Mouse (Mus musculus) ovary, postnatal 14 days (tissue): Measurements from ENCODE around the gene Polr3h.

ENCODE experiments used
- DNase-seq: peaks from one replicate; pipeline ENCODE4 v3.0.0; 2022; ENCODE audit warnings: low spot score

Gene Polr3h

GRCm38 (mm10) chr15:81949076-81949475 lies 23.0 kb upstream of the Polr3h start:
- DNase-seq: no peak

- no peak for DNase-seq
Measured at GRCm38 (mm10) chr15:81943176-81943749, 17.2 kb upstream of the Polr3h start.

GRCm38 (mm10) chr15:81941010-81941409 lies 15.0 kb upstream of the Polr3h start:
- DNase-seq: no peak

GRCm38 (mm10) chr15:81940219-81940618 lies 14.2 kb upstream of the Polr3h start:
- DNase-seq: no peak

GRCm38 (mm10) chr15:81939774-81940173 lies 13.7 kb upstream of the Polr3h start:
- no peak for DNase-seq

GRCm38 (mm10) chr15:81939157-81939715 lies 13.2 kb upstream of the Polr3h start:
- no peak for DNase-seq

- no peak for DNase-seq
Measured at GRCm38 (mm10) chr15:81938246-81938645, 12.2 kb upstream of the Polr3h start.

- no peak for DNase-seq
Measured at GRCm38 (mm10) chr15:81937098-81937972, 11.3 kb upstream of the Polr3h start.

- DNase-seq: peak; percentile 43
Measured at GRCm38 (mm10) chr15:81936679-81937078, 10.6 kb upstream of the Polr3h start, which contains the start of gene Csdc2. Gene Csdc2, plus strand, starts transcription at chr15:81936759.

- no peak for DNase-seq
Measured at GRCm38 (mm10) chr15:81935869-81936637, 10.0 kb upstream of the Polr3h start.

GRCm38 (mm10) chr15:81933986-81934385 lies 7.9 kb upstream of the Polr3h start:
- DNase-seq: no peak

GRCm38 (mm10) chr15:81932951-81933470 lies 7.0 kb upstream of the Polr3h start:
- no peak for DNase-seq

GRCm38 (mm10) chr15:81928277-81928676 lies 2.2 kb upstream of the Polr3h start:
- DNase-seq: no peak

GRCm38 (mm10) chr15:81927741-81928140 lies 1.7 kb upstream of the Polr3h start:
- DNase-seq: no peak

GRCm38 (mm10) chr15:81926446-81926822 lies 394 bp upstream of the Polr3h start:
- DNase-seq: no peak

GRCm38 (mm10) chr15:81924933-81925332 lies 1.1 kb downstream of the Polr3h start:
- no peak for DNase-seq

- no peak for DNase-seq
Measured at GRCm38 (mm10) chr15:81921255-81921654, 4.8 kb downstream of the Polr3h start.

GRCm38 (mm10) chr15:81920546-81921217 lies 5.4 kb downstream of the Polr3h start:
- DNase-seq: no peak

GRCm38 (mm10) chr15:81919062-81919461 lies 7.0 kb downstream of the Polr3h start:
- no peak for DNase-seq

GRCm38 (mm10) chr15:81917621-81918463 lies 8.2 kb downstream of the Polr3h start:
- peak; percentile 55 for DNase-seq

- DNase-seq: no peak
Measured at GRCm38 (mm10) chr15:81917201-81917600, 8.8 kb downstream of the Polr3h start.
